Mouse (Mus musculus) liver, adult 2 months (tissue): ENCODE measurements around the gene Agap1. TPM values are rescaled to one million over a fixed set of nuclear protein-coding genes. Genes with fewer than 3 reads are reported as not detected.

Source experiments
- DNase-seq: peaks from one replicate; pipeline ENCODE4 v3.0.0-alpha.2; 2011; ENCODE audit warnings: low read depth, low spot score; ENCODE audit errors: extremely low read depth
- H3K27ac ChIP-seq: fragments of 200-500 bp; replicated peaks from 2 replicates; pipeline ENCODE4 v1.5.1; 2012; ENCODE audit warnings: low read depth, mild to moderate bottlenecking, control low read depth, inconsistent platforms, low read length; ENCODE audit not compliant: insufficient read depth
- H3K27me3 ChIP-seq: fragments of 200-500 bp; 2 replicates; pipeline ENCODE4 v1.6.1; 2012; ENCODE audit warnings: mild to moderate bottlenecking, moderate library complexity, low read length, inconsistent platforms; ENCODE audit not compliant: control insufficient read depth, insufficient read depth
- H3K36me3 ChIP-seq: fragments of 200-500 bp; 2 replicates; pipeline ENCODE4 v1.6.1; 2012; ENCODE audit warnings: low read length, inconsistent platforms; ENCODE audit not compliant: control insufficient read depth, insufficient read depth
- H3K4me1 ChIP-seq: fragments of 200-500 bp; 2 replicates; pipeline ENCODE4 v1.6.1; 2011; ENCODE audit warnings: low read length; ENCODE audit not compliant: control insufficient read depth, insufficient read depth
- H3K4me3 ChIP-seq: fragments of 200-500 bp; 2 replicates; pipeline ENCODE4 v1.5.1; 2011; ENCODE audit warnings: low read depth, mild to moderate bottlenecking, control low read depth, low read length, moderate library complexity; ENCODE audit not compliant: insufficient read depth
- H3K79me2 ChIP-seq: fragments of 200-500 bp; 2 replicates; pipeline ENCODE4 v1.6.1; 2012; ENCODE audit warnings: inconsistent platforms, mild to moderate bottlenecking, low read length, moderate library complexity; ENCODE audit not compliant: control insufficient read depth, insufficient read depth
- H3K9ac ChIP-seq: fragments of 200-500 bp; 2 replicates; pipeline ENCODE4 v1.6.1; 2012; ENCODE audit warnings: low read depth, mild to moderate bottlenecking, control low read depth, inconsistent platforms, low read length
- CTCF ChIP-seq: fragments of 200-500 bp; IDR thresholded peaks from 2 replicates; pipeline ENCODE4 v1.5.1; 2011; ENCODE audit warnings: low read depth, low read length, control low read depth
- POLR2A ChIP-seq: fragments of 200-500 bp; IDR thresholded peaks from 2 replicates; pipeline ENCODE4 v1.6.1; 2011; ENCODE audit warnings: low read length, control low read depth; ENCODE audit not compliant: insufficient read depth; ENCODE audit errors: extremely low read depth
- WGBS: fragments of 180-500 bp; shearing (Covaris S2); methylation state at CpG from one replicate; pipeline ENCODE4 v1.1.7; 2018; 5-methylcytosine and 5-hydroxymethylcytosine counted together
- polyA plus RNA-seq: library from polyadenylated mRNA; depleted of rRNA; stranded (reverse); fragments of >200 nt; gene quantifications from 2 replicates; pipeline ENCODE4 v1.2.3, GENCODE M21; 2012
- total RNA-seq: library from RNA; depleted of rRNA; stranded (reverse); fragments of >200 nt; gene quantifications from 2 replicates; pipeline ENCODE4 v1.2.3, GENCODE M21; 2014

Agap1 gene
- total and polyA plus RNA-seq, 2 experiments, result 3.4 to 3.5 TPM

DNA sequence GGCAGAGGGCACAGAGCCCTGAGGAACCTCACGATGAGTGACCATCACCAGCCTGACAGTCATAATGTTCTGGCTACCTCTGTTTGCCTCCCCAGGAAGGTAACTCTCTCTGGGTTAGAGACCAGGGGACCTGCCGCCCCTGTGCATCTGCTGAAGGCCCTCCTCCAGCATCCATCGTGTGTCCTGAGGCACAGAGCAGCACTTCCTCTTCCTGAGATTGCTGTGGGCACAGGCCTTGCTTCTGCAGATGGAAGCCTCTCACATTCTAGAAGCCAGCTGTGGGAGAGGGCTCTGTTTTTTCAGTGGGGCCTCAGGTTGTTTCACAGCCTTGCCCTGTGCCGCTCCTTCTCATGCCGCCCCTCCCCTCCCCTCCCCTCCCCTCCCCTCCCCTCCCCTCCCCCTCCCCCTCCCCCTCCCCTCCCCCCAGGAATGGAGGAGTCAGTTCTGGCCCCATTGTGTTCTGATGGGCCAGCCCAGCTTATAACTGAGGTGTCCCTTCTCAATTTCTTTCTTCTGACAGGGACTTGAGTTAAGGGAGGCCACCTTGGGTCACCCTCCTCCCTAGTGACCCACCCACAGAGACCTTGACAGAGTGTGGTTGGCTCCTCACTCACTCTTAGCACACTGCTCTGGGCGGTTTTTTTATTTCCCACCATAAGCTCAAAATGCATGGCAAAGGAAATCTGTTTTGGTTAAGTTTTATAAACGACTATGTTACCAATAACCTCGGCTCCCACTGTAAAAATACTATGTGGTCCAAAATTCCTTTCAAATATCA is 166.6 kb downstream of the Agap1 start:
- Histone ChIP-seq H3K9ac (no peak overlapping the region), H3K27ac (no peak overlapping the region), H3K27me3 (no peaks in the 10 kb centered on the region), H3K79me2 (no peaks in the 10 kb centered on the region), H3K36me3 (no peaks in the 10 kb centered on the region), H3K4me3 (no peak overlapping the region), H3K4me1 (peaks cover 5% of the 10 kb centered on the region)
- TF ChIP-seq CTCF, result no peak
- no peak for TF ChIP-seq POLR2A
- WGBS, result 78% methylated on average over 8 of the region's 8 CpGs
- no peak for DNase-seq

DNA sequence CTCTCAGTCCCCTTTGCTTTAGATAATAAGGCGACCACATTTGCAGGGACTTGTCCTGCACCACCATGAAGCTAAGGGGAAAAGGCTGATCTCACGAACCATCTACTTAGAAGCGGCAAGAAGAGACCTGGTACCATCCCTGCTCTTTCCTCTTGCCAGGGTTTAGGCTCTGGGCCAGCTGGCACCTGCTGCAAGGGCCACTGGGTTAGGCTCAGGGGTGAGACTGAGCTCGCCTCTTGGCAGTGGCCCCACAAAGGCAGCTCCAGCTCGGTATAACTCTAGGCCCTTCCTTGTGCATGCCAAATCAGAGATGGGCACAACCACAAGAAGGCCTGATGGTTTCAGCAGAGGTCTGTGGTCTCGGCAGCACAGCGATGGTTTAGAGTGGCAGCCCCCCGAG is 167.3 kb downstream of the Agap1 start:
- no peaks in the 10 kb centered on the region for H3K27me3 ChIP-seq
- peak; percentile 82 for DNase-seq
- no peak overlapping the region for H3K27ac ChIP-seq
- peaks cover 5% of the 10 kb centered on the region for H3K4me1 ChIP-seq
- TF ChIP-seq CTCF (no peak), POLR2A (no peak)
- 54% methylated on average over 8 of the region's 8 CpGs for WGBS
- H3K9ac ChIP-seq, result no peak overlapping the region
- H3K36me3 ChIP-seq, result no peaks in the 10 kb centered on the region
- no peaks in the 10 kb centered on the region for H3K79me2 ChIP-seq
- H3K4me3 ChIP-seq, result no peak overlapping the region

DNA sequence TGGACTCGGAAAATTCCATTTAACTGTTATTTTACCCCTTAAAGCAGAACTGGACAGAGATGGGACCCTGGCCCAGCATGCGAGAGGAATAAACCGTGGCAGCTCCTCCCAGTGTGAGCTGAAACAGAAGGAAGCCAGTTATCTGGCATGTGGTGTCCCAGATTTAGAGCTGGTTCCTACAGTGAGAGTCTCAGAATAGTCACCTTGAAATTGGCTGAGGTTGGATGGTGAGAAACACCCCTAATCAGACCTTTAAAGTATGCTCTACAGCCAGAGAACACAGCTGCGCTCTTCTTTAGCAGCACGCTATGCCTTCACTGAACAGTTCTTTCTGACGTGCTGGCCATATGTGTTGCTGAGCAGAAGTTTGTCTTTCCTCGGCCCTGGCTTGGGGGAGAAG is 168.2 kb downstream of the Agap1 start:
- Histone ChIP-seq H3K9ac (no peak overlapping the region), H3K27ac (no peak overlapping the region), H3K27me3 (no peaks in the 10 kb centered on the region), H3K4me1 (peaks cover 5% of the 10 kb centered on the region), H3K4me3 (no peak overlapping the region), H3K36me3 (no peaks in the 10 kb centered on the region), H3K79me2 (no peaks in the 10 kb centered on the region)
- WGBS, result 91% methylated on average over 7 of the region's 7 CpGs
- no peak for DNase-seq
- TF ChIP-seq POLR2A (no peak), CTCF (no peak)

DNA sequence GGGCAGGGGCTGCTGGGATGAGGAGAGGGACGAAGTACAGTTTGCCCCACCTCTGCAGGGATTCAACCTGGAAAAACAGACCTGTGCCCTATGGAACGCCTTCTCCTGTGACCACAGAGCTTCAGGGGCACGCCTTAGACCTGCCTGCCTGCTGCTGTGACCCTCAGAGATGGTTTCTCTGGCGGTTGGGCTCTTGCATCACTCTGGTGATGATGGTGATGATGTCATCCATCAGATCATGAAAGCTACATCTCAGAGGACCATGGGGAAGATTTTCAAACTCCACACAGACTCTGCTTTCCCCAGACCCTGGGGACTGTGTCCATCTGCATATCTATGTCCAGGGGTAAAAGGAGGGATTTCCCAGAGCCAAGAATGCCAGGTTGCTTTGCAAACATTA is 170.7 kb downstream of the Agap1 start:
- H3K79me2 ChIP-seq, result no peaks in the 10 kb centered on the region
- no peaks in the 10 kb centered on the region for H3K27me3 ChIP-seq
- no peak overlapping the region for H3K4me3 ChIP-seq
- 90% methylated on average over 4 of the region's 4 CpGs for WGBS
- peaks cover 1% of the 10 kb centered on the region; the same call in 1 of the 2 replicates for H3K4me1 ChIP-seq
- H3K27ac ChIP-seq, result no peak overlapping the region
- no peak for DNase-seq
- no peaks in the 10 kb centered on the region for H3K36me3 ChIP-seq
- no peak for TF ChIP-seq CTCF
- no peak for TF ChIP-seq POLR2A
- H3K9ac ChIP-seq, result no peak overlapping the region

DNA sequence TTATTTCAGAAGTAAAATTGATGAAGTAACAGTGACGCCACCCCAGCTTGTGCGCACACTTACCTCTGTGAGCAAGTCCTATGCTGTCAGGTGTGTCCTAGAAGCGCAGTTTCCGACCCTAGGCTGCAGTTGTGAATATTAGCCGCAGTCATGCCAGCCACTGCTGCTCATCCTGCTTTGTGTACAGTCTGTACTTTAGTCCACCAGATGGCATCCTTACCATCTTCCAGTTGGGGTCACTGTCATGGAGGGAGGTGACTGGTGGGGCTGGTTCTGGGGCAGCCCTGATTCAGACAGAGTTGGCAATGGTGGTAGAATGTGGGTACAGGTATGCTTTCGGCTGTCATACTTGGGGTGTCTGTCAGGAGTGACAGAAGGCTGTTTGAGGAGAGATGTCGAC is 171.4 kb downstream of the Agap1 start:
- Histone ChIP-seq H3K27me3 (no peaks in the 10 kb centered on the region), H3K4me1 (no peaks in the 10 kb centered on the region), H3K27ac (no peak overlapping the region), H3K4me3 (no peak overlapping the region), H3K9ac (no peak overlapping the region), H3K36me3 (no peaks in the 10 kb centered on the region), H3K79me2 (no peaks in the 10 kb centered on the region)
- DNase-seq, result no peak
- 97% methylated on average over 7 of the region's 7 CpGs for WGBS
- no peak for TF ChIP-seq CTCF
- TF ChIP-seq POLR2A, result no peak

DNA sequence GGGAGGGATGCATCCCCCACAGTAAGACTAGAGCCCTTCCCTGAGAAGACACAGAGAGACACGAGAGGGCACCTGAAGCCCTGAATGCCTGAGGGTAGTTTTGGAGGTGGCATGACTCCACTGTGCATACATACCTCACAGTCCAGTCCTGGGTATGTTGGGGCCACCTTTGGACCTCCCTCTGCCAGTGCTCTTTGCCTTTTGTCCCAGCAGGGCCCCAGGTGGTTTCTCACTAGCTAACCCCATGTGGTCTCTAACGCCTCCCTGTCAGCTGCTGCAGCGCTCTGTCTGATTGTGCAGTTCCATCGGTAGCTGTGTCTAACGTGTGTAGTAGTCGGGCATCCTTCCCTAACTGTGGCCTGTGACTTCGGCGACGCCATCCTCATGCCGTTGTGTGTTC is 172.3 kb downstream of the Agap1 start:
- 78% methylated on average over 10 of the region's 10 CpGs for WGBS
- Histone ChIP-seq H3K4me1 (no peaks in the 10 kb centered on the region), H3K27me3 (no peaks in the 10 kb centered on the region), H3K36me3 (no peaks in the 10 kb centered on the region), H3K4me3 (no peak overlapping the region), H3K9ac (no peak overlapping the region), H3K79me2 (no peaks in the 10 kb centered on the region), H3K27ac (no peak overlapping the region)
- DNase-seq, result no peak
- TF ChIP-seq POLR2A (no peak), CTCF (no peak)
